Mouse (Mus musculus) cerebellum, adult (tissue): ENCODE results near the gene Ifi211.
"Not testable (repeated sequence)": the region's sequence is repeated elsewhere in the genome, so short reads cannot be mapped to it uniquely, and the experiment has no call there.

Experiments used
- ATAC-seq: cut with Nextera tagmentation; 2 replicates; pipeline ENCODE4 v1.9.2; 2017; ENCODE audit warnings: mild to moderate bottlenecking, moderate library complexity, mixed read lengths; ENCODE audit not compliant: insufficient number of reproducible peaks, low FRiP score, low TSS enrichment

The Ifi211 gene

DNA sequence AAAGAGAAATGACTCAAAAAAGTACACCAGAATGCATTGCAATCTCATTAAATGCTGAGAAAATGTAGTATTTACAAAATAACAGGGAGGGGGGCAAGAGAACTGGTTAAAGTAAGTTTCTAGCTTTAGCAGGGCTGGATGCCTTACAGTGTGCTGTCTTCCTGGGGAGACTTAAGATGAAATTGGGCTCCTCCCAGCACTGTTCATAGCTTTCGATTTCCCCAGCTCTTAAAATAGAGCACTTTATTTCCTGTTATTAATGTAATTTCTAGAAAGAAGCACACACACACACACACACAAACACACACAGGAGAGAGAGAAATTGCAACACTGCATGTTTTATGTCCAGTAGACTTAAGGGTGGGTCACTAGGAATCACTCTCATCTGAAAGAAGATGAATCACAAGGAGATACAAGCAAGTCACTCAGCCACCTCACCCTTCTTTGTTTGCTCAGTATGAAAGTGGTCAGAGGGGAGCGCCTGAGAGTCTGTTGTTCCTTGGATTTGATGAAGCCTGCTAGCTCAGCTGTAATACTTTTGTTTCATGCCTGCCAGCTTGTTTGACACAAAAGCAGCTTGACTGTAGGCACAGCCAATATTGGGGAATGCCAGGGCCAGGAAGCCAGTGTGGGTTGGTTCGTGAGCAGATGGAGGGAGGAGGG is 32.7 kb downstream of the Ifi211 start:
- peak; percentile 76 for ATAC-seq

- ATAC-seq, result not testable (repeated sequence)
Observed at GRCm38 (mm10) chr1:173879225-173879987, 33.4 kb downstream of the Ifi211 start.

- ATAC-seq, result not testable (repeated sequence)
Observed at GRCm38 (mm10) chr1:173878264-173878663, 34.6 kb downstream of the Ifi211 start.

GRCm38 (mm10) chr1:173877125-173877524 is 35.7 kb downstream of the Ifi211 start:
- ATAC-seq, result not testable (repeated sequence)

DNA sequence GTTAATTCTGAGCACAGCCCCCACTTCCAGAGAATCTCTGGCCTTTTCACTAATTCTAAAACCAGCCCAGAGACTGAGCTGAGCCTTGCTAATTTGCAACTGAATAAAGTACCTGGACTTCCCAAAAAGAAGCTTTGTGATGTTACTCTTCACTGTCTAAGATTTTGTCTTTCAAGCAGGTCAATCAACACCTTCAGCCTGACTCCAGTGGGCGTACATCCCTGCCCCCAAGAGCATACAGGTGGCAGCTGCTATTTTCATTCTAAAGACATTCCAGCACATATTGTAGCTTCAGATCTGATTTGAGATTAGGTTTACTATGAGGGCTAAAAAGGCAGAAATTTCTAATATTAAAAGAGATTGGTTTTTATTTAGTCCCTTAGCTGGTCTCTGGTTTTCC is 44.3 kb downstream of the Ifi211 start:
- not testable (repeated sequence) for ATAC-seq

DNA sequence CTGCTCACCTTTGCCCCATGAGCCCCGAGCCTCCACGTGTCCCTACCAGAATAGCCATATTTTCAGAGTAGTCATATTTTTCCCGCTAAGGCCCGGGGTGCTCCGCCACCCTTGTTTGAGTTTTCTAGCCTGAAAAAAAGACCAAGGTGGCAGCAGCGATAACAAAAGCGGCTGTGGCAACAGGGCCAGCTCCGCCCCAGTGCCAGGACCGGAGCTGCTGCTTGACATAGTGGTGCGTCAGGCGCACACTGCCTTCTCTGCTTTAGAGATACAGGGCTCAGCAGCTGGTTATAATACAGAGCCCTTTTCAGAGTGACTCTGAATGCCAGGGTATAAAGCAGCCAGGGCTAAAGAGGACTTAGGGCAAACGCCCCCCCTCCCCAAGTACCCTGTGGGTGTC is 46.3 kb downstream of the Ifi211 start:
- ATAC-seq, result no peak

GRCm38 (mm10) chr1:173853711-173854110 is 59.1 kb downstream of the Ifi211 start:
- not testable (repeated sequence) for ATAC-seq

- not testable (repeated sequence) for ATAC-seq
Observed at GRCm38 (mm10) chr1:173852853-173853252, 60.0 kb downstream of the Ifi211 start.
